Mouse (Mus musculus) CH12.LX (cell line): ENCODE results near the gene Lbp.

Experiments used
- CHD2 ChIP-seq: IDR thresholded peaks from 2 replicates; pipeline ENCODE4 v1.6.1; 2011; ENCODE audit warnings: low read length, improper control_type of control experiment
- CTCF ChIP-seq, 2 experiments: IDR thresholded peaks in 1 of 2; conservative IDR thresholded peaks in 1 of 2; 2 replicates each; pipeline ENCODE4 v1.5.1; 2011 to 2012; ENCODE audit warnings: low read depth in 2 of 2, low read length in 2 of 2, improper control_type of control experiment in 1 of 2, inconsistent platforms in 1 of 2, mild to moderate bottlenecking in 1 of 2, moderate library complexity in 1 of 2
- ELF1 ChIP-seq: IDR thresholded peaks from 2 replicates; pipeline ENCODE4 v1.6.1; 2014; ENCODE audit warnings: low read depth, mild to moderate bottlenecking, inconsistent platforms, low read length, improper control_type of control experiment
- EP300 ChIP-seq: IDR thresholded peaks from 2 replicates; pipeline ENCODE4 v1.6.1; 2011; ENCODE audit warnings: low read length, improper control_type of control experiment
- ETS1 ChIP-seq: conservative IDR thresholded peaks from 2 replicates; pipeline ENCODE4 v1.6.1; 2012; ENCODE audit warnings: low read depth, mild to moderate bottlenecking, inconsistent platforms, low read length, improper control_type of control experiment, moderate library complexity
- GABPA ChIP-seq: IDR thresholded peaks from 2 replicates; pipeline ENCODE4 v1.6.1; 2012; ENCODE audit warnings: low read depth, low read length, improper control_type of control experiment, inconsistent platforms; ENCODE audit not compliant: insufficient replicate concordance
- MAFK ChIP-seq: IDR thresholded peaks from 2 replicates; pipeline ENCODE4 v1.6.1; 2011; ENCODE audit warnings: low read length, improper control_type of control experiment; ENCODE audit not compliant: insufficient replicate concordance
- MEF2A ChIP-seq: IDR thresholded peaks from 2 replicates; pipeline ENCODE4 v1.6.1; 2014; ENCODE audit warnings: low read depth, mild to moderate bottlenecking, inconsistent platforms, low read length, improper control_type of control experiment, borderline replicate concordance
- POLR2A ChIP-seq: IDR thresholded peaks from 2 replicates; pipeline ENCODE4 v1.6.1; 2011; ENCODE audit warnings: low read depth, mild to moderate bottlenecking, improper control_type of control experiment, low read length
- RCOR1 ChIP-seq: conservative IDR thresholded peaks from 2 replicates; pipeline ENCODE4 v1.6.1; 2012; ENCODE audit warnings: low read depth, mild to moderate bottlenecking, inconsistent platforms, low read length, improper control_type of control experiment
- SIN3A ChIP-seq: IDR thresholded peaks from 2 replicates; pipeline ENCODE4 v1.6.1; 2012; ENCODE audit warnings: low read length, improper control_type of control experiment, inconsistent platforms

DNA sequence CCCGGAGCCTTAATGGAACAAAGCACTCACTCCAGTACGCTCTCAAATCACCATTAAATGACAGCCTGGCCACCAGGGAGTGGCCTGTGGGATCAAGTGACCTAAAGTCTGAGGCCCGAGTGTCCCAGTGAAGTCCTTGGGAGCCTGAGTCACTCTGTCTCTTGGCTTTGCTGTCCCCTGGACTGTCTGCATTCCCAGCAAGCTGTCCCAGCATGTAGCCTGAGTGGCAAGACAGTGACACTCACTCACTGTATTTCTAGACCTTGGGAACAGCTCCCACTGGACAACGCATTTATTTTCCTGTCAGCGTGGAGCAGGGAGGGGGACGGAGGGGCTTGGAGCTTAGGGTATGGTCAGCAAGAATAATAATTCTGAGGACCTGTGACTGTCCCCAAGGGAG, 29.8 kb upstream of the Lbp start:
- no peak for TF ChIP-seq CTCF (conservative IDR thresholded peaks at IDR 0.05 in 1 of 2, IDR thresholded peaks at IDR 0.05 in 1 of 2; ENCODE audit: low read depth in 2 of 2, low read length in 2 of 2)
- no peak for TF ChIP-seq EP300
- no peak for TF ChIP-seq ETS1
- TF ChIP-seq RCOR1, result no peak
- TF ChIP-seq POLR2A, result no peak
- TF ChIP-seq ELF1, result no peak
- no peak for TF ChIP-seq SIN3A
- TF ChIP-seq GABPA, result no peak
- no peak for TF ChIP-seq MAFK
- no peak for TF ChIP-seq CHD2
- TF ChIP-seq MEF2A, result no peak
